Mouse (Mus musculus) neural tube, embryonic 15.5 days (tissue): ENCODE data around the gene Sema4a. TPM values are rescaled to one million over a fixed set of nuclear protein-coding genes. Genes with fewer than 3 reads are reported as not detected.
A peak's percentile ranks its signal among the peaks of the same experiment; 100 is the strongest.

Experiments used
- ATAC-seq: fragments of 200-750 bp; cut with Nextera tagmentation; 2 replicates; pipeline ENCODE4 v1.8.0; 2017; ENCODE audit warnings: mild to moderate bottlenecking, moderate TSS enrichment, moderate library complexity; ENCODE audit not compliant: low FRiP score
- H3K27ac ChIP-seq: fragments of 300-500 bp; sonication (generic); replicated peaks from 2 replicates; pipeline ENCODE4 v1.5.1; 2015; ENCODE audit warnings: mild to moderate bottlenecking, inconsistent platforms
- H3K27me3 ChIP-seq: fragments of 300-500 bp; sonication (generic); replicated peaks from 2 replicates; pipeline ENCODE4 v1.6.1; 2015; ENCODE audit warnings: inconsistent platforms
- H3K36me3 ChIP-seq: fragments of 300-500 bp; sonication (generic); 2 replicates; pipeline ENCODE4 v1.6.1; 2015; ENCODE audit warnings: inconsistent platforms
- H3K4me1 ChIP-seq: fragments of 300-500 bp; sonication (generic); 2 replicates; pipeline ENCODE4 v1.6.1; 2015; ENCODE audit warnings: inconsistent platforms
- H3K4me2 ChIP-seq: fragments of 300-500 bp; sonication (generic); 2 replicates; pipeline ENCODE4 v1.6.1; 2015; ENCODE audit warnings: inconsistent platforms, mild to moderate bottlenecking, moderate library complexity
- H3K4me3 ChIP-seq: fragments of 300-500 bp; sonication (generic); replicated peaks from 2 replicates; pipeline ENCODE4 v1.5.1; 2015; ENCODE audit warnings: mild to moderate bottlenecking, inconsistent platforms
- H3K9ac ChIP-seq: fragments of 300-500 bp; sonication (generic); replicated peaks from 2 replicates; pipeline ENCODE4 v1.6.1; 2015; ENCODE audit warnings: mild to moderate bottlenecking, inconsistent platforms
- H3K9me3 ChIP-seq: fragments of 300-500 bp; sonication (generic); replicated peaks from 2 replicates; pipeline ENCODE4 v1.6.1; 2016; ENCODE audit warnings: inconsistent platforms
- WGBS: fragments of 180-500 bp; shearing (Covaris S2); methylation state at CpG from one replicate; pipeline ENCODE4 v1.1.7; 2015; ENCODE audit warnings: mixed read lengths; 5-methylcytosine and 5-hydroxymethylcytosine counted together
- polyA plus RNA-seq: library from polyadenylated mRNA; unstranded; fragments of >200 nt; fragmentation: Nextera tagmentation; extraction: Ambion mirVana; gene quantifications from 2 replicates; pipeline ENCODE4 v1.2.1, GENCODE M21; 2015

The Sema4a gene
- polyA plus RNA-seq, 1 experiment from 2014 or later: 28.8 TPM

DNA sequence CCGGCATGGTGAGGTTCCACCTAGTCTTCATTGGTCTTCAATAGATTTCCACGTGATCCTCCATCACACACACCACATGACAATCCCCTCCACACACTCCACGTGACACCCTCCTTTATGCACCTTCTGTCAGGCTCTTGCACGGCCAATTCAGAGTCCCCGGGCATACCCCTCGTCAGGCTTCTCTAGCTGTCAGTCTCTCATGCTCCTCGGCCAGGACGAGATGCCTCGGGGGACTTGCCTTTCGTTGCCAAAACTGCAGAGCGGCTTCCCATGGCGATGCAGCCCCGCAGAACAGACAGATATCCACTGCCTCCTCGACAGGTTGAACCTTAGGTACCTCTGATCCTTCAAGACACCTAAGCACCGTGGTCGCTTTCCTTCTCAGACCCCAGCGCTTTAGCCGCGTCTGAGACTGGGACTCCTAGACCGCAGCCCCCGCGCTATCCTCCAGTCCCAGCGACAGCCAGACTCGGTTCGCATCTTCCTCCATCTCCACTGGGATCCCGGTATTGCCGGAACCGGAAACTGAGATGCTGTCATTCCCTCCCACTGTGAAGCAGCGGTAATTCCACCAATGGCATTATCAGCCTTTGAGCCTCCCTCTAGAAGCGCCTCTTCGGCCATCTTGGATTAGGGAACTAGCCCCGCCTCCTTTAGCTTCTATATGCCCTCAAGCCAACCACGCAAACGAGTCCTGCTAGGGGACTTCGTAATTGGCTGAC is 36.2 kb downstream of the Sema4a start, which contains the start of gene Slc25a44:
Gene Slc25a44 (minus strand): TSS at position 535 of the 725 bp plus-strand sequence.
- under 1% methylated on average over 35 of the region's 35 CpGs for WGBS
- H3K27ac ChIP-seq: peak within 1 kb of the TSS; percentile 86

DNA sequence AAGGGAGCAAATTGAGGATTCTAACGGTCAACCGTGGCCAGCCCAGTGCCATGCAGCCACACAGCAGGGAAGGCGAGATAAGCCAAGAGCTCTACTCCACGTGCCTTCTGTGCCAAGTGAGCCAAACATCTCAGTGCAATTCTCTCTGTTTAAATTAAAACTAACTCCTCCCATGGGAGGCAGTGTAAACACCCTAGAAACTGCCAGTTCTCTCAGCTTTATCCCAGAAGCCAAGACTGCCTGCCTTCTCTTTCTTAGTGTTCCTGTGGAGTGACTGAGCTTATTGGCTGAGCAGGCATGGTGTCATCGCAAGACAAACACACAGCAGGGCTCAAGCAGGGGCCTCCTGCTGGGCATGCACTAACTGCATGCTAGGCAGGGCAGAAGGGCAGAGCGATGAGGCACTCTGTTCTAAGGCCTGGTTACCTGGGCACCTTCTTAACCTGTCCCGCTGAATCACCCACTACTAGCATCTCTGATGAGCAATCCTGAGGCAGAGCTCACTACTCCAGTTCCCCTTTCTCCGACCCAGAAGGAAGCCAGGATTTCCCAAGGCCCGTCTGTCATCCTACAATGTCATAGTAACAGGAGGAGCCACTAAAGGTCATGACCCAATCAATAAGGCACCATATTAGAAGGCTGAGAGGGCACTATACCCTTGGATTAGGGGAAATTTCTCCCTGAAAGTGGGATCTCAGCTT is 38.8 kb downstream of the Sema4a start:
- Histone ChIP-seq H3K27me3 (no peaks in the 10 kb centered on the region), H3K4me1 (peaks cover 63% of the 10 kb centered on the region), H3K9ac (0 out of 2 replicates have a peak overlapping the region, but pooled peaks have one; percentile 10), H3K36me3 (peaks cover 39% of the 10 kb centered on the region), H3K9me3 (no peaks in the 10 kb centered on the region), H3K27ac (peak overlapping the region; percentile 69), H3K4me2 (peak overlapping the region; percentile 41), H3K4me3 (peak overlapping the region; percentile 9; the same call in 1 of the 2 replicates)
- 28% methylated on average over 9 of the region's 9 CpGs for WGBS
- no peak for ATAC-seq

More for the DNA sequence above, 36.2 kb downstream of the Sema4a start, which contains the start of gene Slc25a44:
- peak within 1 kb of the TSS; percentile 81 for H3K9ac ChIP-seq
- no peaks in the 10 kb centered on the region for H3K27me3 ChIP-seq
- peak within 1 kb of the TSS; percentile 82 for H3K4me2 ChIP-seq
- peak; percentile 97 for ATAC-seq
- H3K4me3 ChIP-seq: peak within 1 kb of the TSS; percentile 86
- peaks cover 44% of the 10 kb centered on the region for H3K4me1 ChIP-seq
- H3K36me3 ChIP-seq: peaks cover 17% of the 10 kb centered on the region
- H3K9me3 ChIP-seq: no peaks in the 10 kb centered on the region

DNA sequence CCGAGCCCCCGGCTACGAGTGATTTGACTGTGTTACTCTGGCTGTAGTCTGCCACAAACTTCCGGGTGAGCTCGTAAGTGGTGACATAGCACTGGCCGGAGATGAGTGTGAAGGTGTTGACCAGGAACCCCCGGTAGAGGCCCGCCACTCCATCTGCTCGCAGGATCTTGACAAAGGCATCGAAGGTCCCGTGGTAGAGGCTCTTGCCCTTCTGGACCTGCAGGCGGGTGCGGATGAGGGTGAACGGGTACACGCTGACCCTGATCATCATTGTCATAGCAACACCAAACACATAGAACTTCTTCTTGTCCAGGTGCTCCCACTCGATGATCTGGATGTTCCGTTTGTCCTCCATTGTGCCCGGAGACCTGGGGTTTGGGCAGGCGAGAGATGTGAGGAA is 40.2 kb downstream of the Sema4a start:
- Histone ChIP-seq H3K36me3 (peaks cover 51% of the 10 kb centered on the region), H3K9me3 (no peaks in the 10 kb centered on the region), H3K4me1 (peaks cover 63% of the 10 kb centered on the region), H3K9ac (no peak overlapping the region), H3K4me3 (no peak overlapping the region), H3K27ac (no peak overlapping the region), H3K4me2 (no peak overlapping the region), H3K27me3 (no peaks in the 10 kb centered on the region)
- ATAC-seq: no peak
- 95% methylated on average over 19 of the region's 19 CpGs for WGBS

DNA sequence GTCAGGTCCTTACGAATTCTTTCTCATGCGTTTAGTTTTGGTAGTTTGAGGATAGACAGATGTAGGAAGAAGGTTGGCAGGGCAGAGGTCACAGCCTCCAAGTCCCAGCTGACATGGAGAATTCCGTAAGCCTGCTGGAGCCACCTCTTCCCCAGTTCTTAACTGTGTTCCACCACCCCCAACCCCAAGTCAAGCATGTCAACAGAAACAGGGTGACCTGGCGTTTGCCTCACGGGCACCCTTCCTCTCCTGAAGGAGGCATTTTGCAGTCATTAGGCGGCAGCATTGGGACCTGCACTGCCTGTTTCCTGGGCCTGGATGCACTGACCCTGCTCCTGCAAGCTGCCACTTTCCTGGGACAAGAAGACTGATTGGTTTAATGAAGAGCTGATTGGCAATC is 43.0 kb downstream of the Sema4a start:
- H3K4me1 ChIP-seq: peaks cover 44% of the 10 kb centered on the region
- no peak overlapping the region for H3K4me3 ChIP-seq
- 85% methylated on average over 6 of the region's 6 CpGs for WGBS
- no peaks in the 10 kb centered on the region for H3K27me3 ChIP-seq
- no peaks in the 10 kb centered on the region for H3K9me3 ChIP-seq
- no peak overlapping the region for H3K9ac ChIP-seq
- no peak for ATAC-seq
- no peak overlapping the region for H3K4me2 ChIP-seq
- H3K27ac ChIP-seq: no peak overlapping the region
- peaks cover 70% of the 10 kb centered on the region for H3K36me3 ChIP-seq

DNA sequence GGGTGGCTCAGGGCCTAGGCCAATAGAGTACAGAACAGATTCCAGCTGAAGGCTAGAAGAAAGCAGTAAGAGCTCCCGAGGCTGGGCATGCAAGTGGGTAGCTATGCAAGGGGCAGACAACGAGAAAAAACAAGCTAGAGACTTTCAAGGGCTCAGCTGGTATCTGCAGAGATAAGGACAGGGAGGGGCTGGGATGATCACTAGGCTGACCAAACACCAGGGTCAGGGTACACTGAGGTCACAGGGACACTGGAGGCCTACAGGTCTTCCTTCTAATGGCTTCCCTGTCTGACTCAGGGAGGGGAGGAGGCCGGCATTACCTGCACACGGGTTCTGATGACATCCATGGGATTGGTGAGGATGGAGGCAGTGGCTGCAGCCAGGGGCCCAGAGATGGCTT is 45.3 kb downstream of the Sema4a start:
- Histone ChIP-seq H3K9me3 (no peaks in the 10 kb centered on the region), H3K36me3 (peaks cover 80% of the 10 kb centered on the region), H3K27ac (no peak overlapping the region), H3K27me3 (no peaks in the 10 kb centered on the region), H3K4me2 (no peak overlapping the region), H3K4me3 (no peak overlapping the region), H3K9ac (no peak overlapping the region), H3K4me1 (peaks cover 29% of the 10 kb centered on the region)
- WGBS: 89% methylated on average over 4 of the region's 4 CpGs
- ATAC-seq: no peak

DNA sequence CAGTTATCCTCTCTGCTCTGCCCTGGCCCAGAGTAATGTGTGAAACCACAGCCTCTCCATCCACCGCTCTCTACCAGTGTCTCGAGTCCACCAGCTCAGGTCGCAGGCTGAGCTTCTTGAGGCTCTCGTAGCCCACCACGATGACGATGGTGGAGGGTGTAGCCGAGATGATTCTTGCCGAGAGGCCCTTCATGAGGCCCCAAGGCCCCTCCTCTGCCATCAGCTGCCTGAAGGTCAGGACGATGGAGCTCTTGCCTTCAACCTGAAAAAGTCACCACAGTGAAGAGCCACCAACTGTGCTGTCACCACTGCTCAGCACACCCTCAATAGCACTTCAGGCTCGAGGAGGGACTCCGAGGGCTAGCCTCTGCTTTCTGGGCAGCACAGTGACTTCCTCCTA is 48.3 kb downstream of the Sema4a start:
- Histone ChIP-seq H3K4me3 (no peak overlapping the region), H3K4me1 (peaks cover 21% of the 10 kb centered on the region), H3K27me3 (no peaks in the 10 kb centered on the region), H3K4me2 (no peak overlapping the region), H3K27ac (no peak overlapping the region), H3K9me3 (no peaks in the 10 kb centered on the region), H3K9ac (no peak overlapping the region), H3K36me3 (peaks cover 51% of the 10 kb centered on the region)
- ATAC-seq: no peak
- 90% methylated on average over 11 of the region's 11 CpGs for WGBS

DNA sequence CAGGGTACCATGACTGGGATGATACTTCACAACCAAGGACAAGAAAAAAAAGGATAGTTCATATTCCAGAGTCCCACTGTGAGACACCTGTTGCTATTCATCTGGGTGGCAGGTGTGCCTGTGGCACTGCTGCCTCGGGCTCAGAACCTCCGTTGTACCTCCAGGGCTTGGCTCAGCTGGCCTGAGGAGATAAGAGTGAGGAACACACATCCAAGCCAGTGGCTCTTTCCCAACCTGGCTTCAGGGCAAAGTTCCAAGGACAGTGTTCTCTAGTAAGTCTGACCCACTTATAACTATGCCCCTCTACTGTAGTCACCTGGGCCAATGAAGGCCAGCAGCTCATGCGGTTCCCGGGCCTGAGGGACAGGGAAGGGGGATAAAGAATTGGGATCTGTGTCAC is 49.3 kb downstream of the Sema4a start:
- Histone ChIP-seq H3K27me3 (no peaks in the 10 kb centered on the region), H3K36me3 (peaks cover 46% of the 10 kb centered on the region), H3K4me1 (peaks cover 27% of the 10 kb centered on the region), H3K9ac (no peak overlapping the region), H3K27ac (no peak overlapping the region), H3K4me2 (no peak overlapping the region), H3K4me3 (no peak overlapping the region), H3K9me3 (no peaks in the 10 kb centered on the region)
- 87% methylated on average over 4 of the region's 4 CpGs for WGBS
- no peak for ATAC-seq

DNA sequence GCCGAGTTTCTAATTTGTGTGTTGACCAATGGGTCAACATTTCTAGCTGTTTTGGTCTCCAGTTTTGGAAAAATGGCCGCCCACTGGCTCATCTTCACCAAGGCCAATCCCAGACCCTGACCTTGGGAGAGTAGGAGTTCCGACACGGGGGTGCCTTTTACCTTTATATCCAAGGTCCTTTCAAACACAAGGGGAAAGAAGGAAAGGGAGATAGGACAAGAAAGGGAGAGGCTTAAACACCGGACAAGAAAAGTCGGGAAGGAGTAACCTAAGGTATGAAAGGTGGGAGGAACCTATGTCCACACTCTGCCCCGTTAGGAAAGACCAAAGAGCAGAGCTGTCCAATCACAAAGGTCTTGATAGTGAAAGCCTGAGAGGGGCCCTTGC is 50.3 kb downstream of the Sema4a start:
- Histone ChIP-seq H3K36me3 (peaks cover 36% of the 10 kb centered on the region), H3K27me3 (no peaks in the 10 kb centered on the region), H3K9ac (peak overlapping the region; percentile 74; the same call in 1 of the 2 replicates), H3K4me1 (peaks cover 27% of the 10 kb centered on the region), H3K4me2 (peak overlapping the region; percentile 84), H3K9me3 (no peaks in the 10 kb centered on the region), H3K4me3 (peak overlapping the region; percentile 59), H3K27ac (peak overlapping the region; percentile 87)
- no peak for ATAC-seq
- WGBS: 24% methylated on average over 7 of the region's 7 CpGs

DNA sequence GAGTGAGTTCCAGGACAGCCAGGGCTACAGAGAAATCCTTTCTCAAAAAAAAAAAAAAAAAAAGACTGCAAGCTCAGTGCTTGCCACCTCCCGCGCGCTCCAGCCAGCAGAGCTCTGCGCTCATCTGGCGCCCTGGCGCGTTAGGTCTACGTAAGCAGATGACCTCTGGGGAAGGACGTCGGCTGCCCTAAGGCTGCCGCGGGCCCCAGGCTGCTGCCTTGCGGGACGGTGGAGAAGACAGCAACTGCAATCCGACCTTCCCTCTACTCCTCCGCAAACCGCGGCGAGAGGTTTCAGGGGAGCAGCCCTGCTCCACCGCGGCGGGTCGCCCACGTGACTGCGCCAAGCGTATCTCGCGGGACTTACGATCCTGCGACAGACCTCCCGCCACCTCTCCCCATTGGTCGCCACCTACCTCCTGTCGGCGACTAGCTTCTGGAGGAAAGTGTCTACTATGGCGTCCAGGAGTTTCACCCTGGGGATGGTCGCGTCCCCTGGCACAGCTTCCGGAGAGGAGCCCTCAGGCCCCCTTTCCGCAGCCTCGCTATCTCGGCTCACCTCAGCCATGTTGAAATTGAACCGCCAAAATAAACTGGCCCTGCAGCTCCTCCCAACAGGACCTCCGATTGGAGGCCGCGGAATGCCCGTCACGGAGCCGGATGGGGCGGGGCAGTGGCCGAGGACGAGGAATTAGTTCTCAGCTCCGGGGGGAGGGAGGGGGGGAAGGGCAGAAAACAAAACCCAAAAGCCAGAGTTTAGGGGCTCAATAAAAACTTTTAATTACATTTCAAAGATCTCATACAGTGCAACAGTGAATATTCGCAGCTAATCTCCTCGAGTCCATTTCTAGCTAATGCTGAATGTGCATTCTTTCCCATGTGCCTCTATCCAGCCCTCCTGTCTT is 51.0 kb downstream of the Sema4a start, which contains the start of gene Pmf1:
Gene Pmf1 (minus strand): TSS at position 591 of the 904 bp plus-strand sequence.
- Histone ChIP-seq H3K4me3 (peak within 1 kb of the TSS; percentile 59), H3K9me3 (no peaks in the 10 kb centered on the region)

DNA sequence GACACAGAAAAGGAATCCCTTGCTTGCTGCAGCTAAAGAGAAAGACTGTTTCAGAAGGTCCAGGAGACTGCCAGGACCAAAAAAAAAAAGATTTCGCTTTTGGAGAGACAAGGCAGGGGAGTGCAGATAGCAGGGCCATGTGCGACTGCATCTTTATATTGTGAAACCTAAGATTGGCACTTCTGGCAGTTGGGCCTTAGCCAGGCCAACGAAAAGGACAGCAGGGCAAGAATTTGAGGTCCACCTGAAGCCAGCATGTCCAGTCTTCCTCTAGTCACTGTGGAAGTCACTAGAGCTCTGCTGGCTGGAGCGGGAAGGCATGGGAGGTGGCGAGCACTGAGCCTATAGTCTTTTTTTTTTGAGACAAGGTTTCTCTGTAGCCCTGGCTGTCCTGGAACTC is 52.0 kb downstream of the Sema4a start:
- peak overlapping the region; percentile 84 for H3K4me2 ChIP-seq
- peaks cover 27% of the 10 kb centered on the region for H3K4me1 ChIP-seq
- no peaks in the 10 kb centered on the region for H3K27me3 ChIP-seq
- ATAC-seq: no peak
- H3K9ac ChIP-seq: peak overlapping the region; percentile 74
- H3K27ac ChIP-seq: no peak overlapping the region
- H3K4me3 ChIP-seq: peak overlapping the region; percentile 59; the same call in 1 of the 2 replicates
- H3K36me3 ChIP-seq: peaks cover 22% of the 10 kb centered on the region
- whole genome bisulfite sequencing: 76% methylated on average over 5 of the region's 5 CpGs
- no peaks in the 10 kb centered on the region for H3K9me3 ChIP-seq

More for the DNA sequence above, 51.0 kb downstream of the Sema4a start, which contains the start of gene Pmf1:
- Histone ChIP-seq H3K27me3 (no peaks in the 10 kb centered on the region), H3K27ac (peak within 1 kb of the TSS; percentile 87), H3K4me1 (peaks cover 27% of the 10 kb centered on the region), H3K9ac (peak within 1 kb of the TSS; percentile 74), H3K4me2 (peak within 1 kb of the TSS; percentile 84), H3K36me3 (peaks cover 30% of the 10 kb centered on the region)
- WGBS: under 1% methylated on average over 54 of the region's 54 CpGs
- peak; percentile 90 for ATAC-seq

DNA sequence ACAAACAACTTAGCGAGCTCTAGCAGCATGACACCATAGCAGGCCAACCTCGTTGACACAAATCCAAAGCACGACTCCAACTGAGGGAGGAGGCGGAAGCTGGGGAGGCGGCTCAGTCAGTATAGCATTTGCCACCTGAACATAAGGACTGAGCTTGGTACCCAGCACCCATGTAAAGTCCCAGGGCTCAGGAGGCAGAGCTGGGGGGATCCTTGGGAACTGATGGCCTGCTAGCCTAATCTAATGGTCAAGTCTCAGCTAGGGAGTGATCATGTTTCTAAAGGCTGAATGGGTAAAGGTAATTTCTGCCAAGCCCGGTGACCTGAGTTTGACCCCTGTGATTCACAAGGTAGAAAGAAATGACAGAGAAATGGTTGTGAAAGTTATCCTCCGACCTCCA is 53.5 kb downstream of the Sema4a start:
- H3K27me3 ChIP-seq: no peaks in the 10 kb centered on the region
- H3K9me3 ChIP-seq: no peaks in the 10 kb centered on the region
- no peak for ATAC-seq
- no peak overlapping the region for H3K27ac ChIP-seq
- peaks cover 27% of the 10 kb centered on the region for H3K4me1 ChIP-seq
- peaks cover 14% of the 10 kb centered on the region for H3K36me3 ChIP-seq
- H3K4me3 ChIP-seq: no peak overlapping the region
- 57% methylated on average over 7 of the region's 7 CpGs for WGBS
- H3K4me2 ChIP-seq: no peak overlapping the region
- H3K9ac ChIP-seq: no peak overlapping the region
